Mouse (Mus musculus): ENCODE measurements around the gene Ppp1r10. TPM values are rescaled to one million over a fixed set of nuclear protein-coding genes. Genes with fewer than 3 reads are reported as not detected.

Gene Ppp1r10
- polyA plus RNA-seq, 1 experiment: 24.3 TPM

DNA sequence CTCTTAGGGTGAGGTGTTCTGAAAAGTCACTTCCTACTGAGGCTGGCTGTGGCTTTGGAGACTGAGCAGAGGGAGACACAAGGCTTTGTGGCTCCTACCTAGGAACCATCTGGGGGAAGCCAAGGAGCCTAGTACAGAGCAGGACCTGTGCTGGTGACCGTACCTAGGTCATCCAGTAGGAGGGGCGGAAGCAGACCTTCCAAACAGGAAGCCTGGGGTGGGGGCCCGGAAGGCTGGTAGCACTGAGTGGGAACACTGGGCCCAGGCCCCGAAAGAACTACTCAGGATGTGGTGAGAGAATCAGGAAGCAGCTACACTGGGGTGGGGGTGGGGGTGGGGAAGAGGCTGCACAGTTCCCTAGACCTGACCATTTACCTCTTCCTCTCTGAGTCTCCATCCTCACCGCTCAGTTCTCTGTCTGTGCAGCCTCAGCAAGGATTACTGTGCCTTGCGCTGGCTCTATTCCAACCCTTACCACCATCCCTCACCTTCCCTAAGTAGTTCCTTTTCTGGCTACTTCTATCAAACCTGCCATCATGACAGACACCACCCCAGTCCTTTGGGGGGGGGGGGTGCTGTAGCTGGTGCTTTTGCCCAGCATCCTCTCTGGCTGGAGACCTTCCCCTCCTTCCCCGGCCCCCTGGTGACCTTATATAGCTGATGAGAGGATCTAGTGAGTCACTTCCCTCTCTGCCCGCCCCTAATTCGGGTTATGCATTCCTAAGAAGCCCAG is 45.9 kb upstream of the Ppp1r10 start:
- DNase-seq: peak; percentile 81
- Histone ChIP-seq H3K27me3 (replicated peaks; ENCODE audit: control insufficient read depth, insufficient read depth, low read length) (no peaks in the 10 kb centered on the region), H3K4me3 (ENCODE audit: insufficient read depth, low read depth, low read length) (peak overlapping the region; percentile 58), H3K36me3 (ENCODE audit: control insufficient read depth, insufficient read depth, low read length) (no peaks in the 10 kb centered on the region), H3K27ac (ENCODE audit: insufficient read depth, low read depth, low read length) (peak overlapping the region; percentile 83), H3K4me1 (ENCODE audit: control insufficient read depth, insufficient read depth, low read length) (no peaks in the 10 kb centered on the region)
- TF ChIP-seq CTCF (conservative IDR thresholded peaks at IDR 0.05; ENCODE audit: insufficient read depth, insufficient read length, low read depth, low read length): no peak
- TF ChIP-seq POLR2A (IDR thresholded peaks at IDR 0.05; ENCODE audit: low read depth, low read length): no peak
- 50% methylated on average over 9 of the region's 9 CpGs for WGBS

- Histone ChIP-seq H3K27ac (ENCODE audit: insufficient read depth, low read depth, low read length) (peak overlapping the region; percentile 83; the same call in 1 of the 2 replicates), H3K4me1 (ENCODE audit: control insufficient read depth, insufficient read depth, low read length) (no peaks in the 10 kb centered on the region), H3K4me3 (ENCODE audit: insufficient read depth, low read depth, low read length) (peak overlapping the region; percentile 58; the same call in 1 of the 2 replicates), H3K36me3 (ENCODE audit: control insufficient read depth, insufficient read depth, low read length) (no peaks in the 10 kb centered on the region), H3K27me3 (replicated peaks; ENCODE audit: control insufficient read depth, insufficient read depth, low read length) (no peaks in the 10 kb centered on the region)
- no peak for DNase-seq
- WGBS: 64% methylated on average over 8 of the region's 8 CpGs
- TF ChIP-seq POLR2A (IDR thresholded peaks at IDR 0.05; ENCODE audit: low read depth, low read length) (no peak), CTCF (conservative IDR thresholded peaks at IDR 0.05; ENCODE audit: insufficient read depth, insufficient read length, low read depth, low read length) (peak; percentile 39; the same call in 1 of the 2 replicates)
Measured at GRCm38 (mm10) chr17:35870884-35871696, 45.1 kb upstream of the Ppp1r10 start.

DNA sequence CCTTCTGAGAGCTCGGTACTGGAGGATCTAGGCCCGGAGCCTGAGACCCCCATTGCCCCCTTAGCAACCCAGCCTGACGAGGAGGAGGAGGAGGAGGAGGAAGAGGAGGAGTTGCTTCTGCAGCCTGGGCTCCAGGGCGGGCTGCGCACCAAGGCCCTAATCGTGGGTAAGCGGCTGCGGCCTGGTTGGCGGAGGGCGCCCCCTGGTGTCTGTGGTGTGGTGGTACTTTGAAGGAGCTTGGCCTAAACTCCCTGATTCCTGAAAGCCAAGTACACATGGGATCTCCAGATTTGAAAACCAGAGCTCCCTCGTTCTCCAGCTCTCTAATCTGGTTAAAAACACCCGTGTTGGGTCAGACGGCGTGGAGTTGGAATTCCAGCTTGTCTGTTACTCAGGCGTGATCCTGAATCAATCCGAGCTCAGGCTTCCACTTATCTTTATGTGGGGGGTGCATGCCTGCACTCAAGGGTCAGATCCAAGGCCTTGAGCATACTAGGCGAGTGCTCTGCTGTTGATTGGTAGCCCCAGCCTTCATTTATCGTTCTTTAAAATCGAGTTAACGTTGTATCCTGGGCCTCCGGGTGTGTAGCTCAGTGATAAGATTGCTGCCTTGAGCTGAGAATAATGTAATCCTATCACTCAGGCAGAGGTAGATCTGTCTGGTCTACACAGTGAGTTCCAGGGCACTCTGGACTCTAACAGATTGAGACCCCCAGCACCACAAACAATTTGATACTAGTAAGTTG is 42.3 kb upstream of the Ppp1r10 start:
- TF ChIP-seq CTCF (conservative IDR thresholded peaks at IDR 0.05; ENCODE audit: insufficient read depth, insufficient read length, low read depth, low read length) (peak; percentile 90), POLR2A (IDR thresholded peaks at IDR 0.05; ENCODE audit: low read depth, low read length) (no peak)
- Histone ChIP-seq H3K4me1 (ENCODE audit: control insufficient read depth, insufficient read depth, low read length) (no peaks in the 10 kb centered on the region), H3K27me3 (replicated peaks; ENCODE audit: control insufficient read depth, insufficient read depth, low read length) (no peaks in the 10 kb centered on the region), H3K4me3 (ENCODE audit: insufficient read depth, low read depth, low read length) (no peak overlapping the region), H3K27ac (ENCODE audit: insufficient read depth, low read depth, low read length) (no peak overlapping the region), H3K36me3 (ENCODE audit: control insufficient read depth, insufficient read depth, low read length) (no peaks in the 10 kb centered on the region)
- 27% methylated on average over 21 of the region's 21 CpGs for WGBS
- peak; percentile 89 for DNase-seq

GRCm38 (mm10) chr17:35874721-35875120 is 41.5 kb upstream of the Ppp1r10 start:
- no peaks in the 10 kb centered on the region for H3K36me3 ChIP-seq (ENCODE audit: control insufficient read depth, insufficient read depth, low read length)
- no peaks in the 10 kb centered on the region for H3K27me3 ChIP-seq (replicated peaks; ENCODE audit: control insufficient read depth, insufficient read depth, low read length)
- H3K4me3 ChIP-seq (ENCODE audit: insufficient read depth, low read depth, low read length): no peak overlapping the region
- TF ChIP-seq POLR2A (IDR thresholded peaks at IDR 0.05; ENCODE audit: low read depth, low read length) (no peak), CTCF (conservative IDR thresholded peaks at IDR 0.05; ENCODE audit: insufficient read depth, insufficient read length, low read depth, low read length) (no peak)
- peak overlapping the region; percentile 31; the same call in 1 of the 2 replicates for H3K27ac ChIP-seq (ENCODE audit: insufficient read depth, low read depth, low read length)
- H3K4me1 ChIP-seq (ENCODE audit: control insufficient read depth, insufficient read depth, low read length): no peaks in the 10 kb centered on the region; the same call in 1 of the 2 replicates
- peak; percentile 73 for DNase-seq
- 84% methylated on average over 6 of the region's 6 CpGs for WGBS

- Histone ChIP-seq H3K4me3 (ENCODE audit: insufficient read depth, low read depth, low read length) (peak within 1 kb of the TSS; percentile 64), H3K4me1 (ENCODE audit: control insufficient read depth, insufficient read depth, low read length) (peaks cover 10% of the 10 kb centered on the region; the same call in 1 of the 2 replicates), H3K27me3 (replicated peaks; ENCODE audit: control insufficient read depth, insufficient read depth, low read length) (no peaks in the 10 kb centered on the region), H3K27ac (ENCODE audit: insufficient read depth, low read depth, low read length) (no peak within 1 kb of the TSS; the same call in 1 of the 2 replicates), H3K36me3 (ENCODE audit: control insufficient read depth, insufficient read depth, low read length) (no peaks in the 10 kb centered on the region; the same call in none of the 2 replicates)
- peak; percentile 98 for DNase-seq
- 5% methylated on average over 66 of the region's 66 CpGs for WGBS
- TF ChIP-seq POLR2A (IDR thresholded peaks at IDR 0.05; ENCODE audit: low read depth, low read length): peak; percentile 28
- peak; percentile 81 for TF ChIP-seq CTCF (conservative IDR thresholded peaks at IDR 0.05; ENCODE audit: insufficient read depth, insufficient read length, low read depth, low read length)
Measured at GRCm38 (mm10) chr17:35879245-35880057, 36.8 kb upstream of the Ppp1r10 start, which contains the start of gene Dhx16. Dhx16 (plus strand) TSS chr17:35879819.

- Histone ChIP-seq H3K27me3 (replicated peaks; ENCODE audit: control insufficient read depth, insufficient read depth, low read length) (no peaks in the 10 kb centered on the region), H3K36me3 (ENCODE audit: control insufficient read depth, insufficient read depth, low read length) (no peaks in the 10 kb centered on the region; the same call in none of the 2 replicates), H3K4me1 (ENCODE audit: control insufficient read depth, insufficient read depth, low read length) (peaks cover 10% of the 10 kb centered on the region; the same call in 1 of the 2 replicates), H3K27ac (ENCODE audit: insufficient read depth, low read depth, low read length) (no peak overlapping the region), H3K4me3 (ENCODE audit: insufficient read depth, low read depth, low read length) (no peak overlapping the region)
- DNase-seq: no peak
- WGBS: 93% methylated on average over 17 of the region's 17 CpGs
- TF ChIP-seq CTCF (conservative IDR thresholded peaks at IDR 0.05; ENCODE audit: insufficient read depth, insufficient read length, low read depth, low read length): no peak
- no peak for TF ChIP-seq POLR2A (IDR thresholded peaks at IDR 0.05; ENCODE audit: low read depth, low read length)
Measured at GRCm38 (mm10) chr17:35882924-35883323, 33.3 kb upstream of the Ppp1r10 start.

All from kidney, adult 2 months (tissue).